Mouse (Mus musculus): ENCODE measurements around the gene Clec4n.
"Not testable (repeated sequence)": the region's sequence is repeated elsewhere in the genome, so short reads cannot be mapped to it uniquely, and the experiment has no call there.

The Clec4n gene

DNA sequence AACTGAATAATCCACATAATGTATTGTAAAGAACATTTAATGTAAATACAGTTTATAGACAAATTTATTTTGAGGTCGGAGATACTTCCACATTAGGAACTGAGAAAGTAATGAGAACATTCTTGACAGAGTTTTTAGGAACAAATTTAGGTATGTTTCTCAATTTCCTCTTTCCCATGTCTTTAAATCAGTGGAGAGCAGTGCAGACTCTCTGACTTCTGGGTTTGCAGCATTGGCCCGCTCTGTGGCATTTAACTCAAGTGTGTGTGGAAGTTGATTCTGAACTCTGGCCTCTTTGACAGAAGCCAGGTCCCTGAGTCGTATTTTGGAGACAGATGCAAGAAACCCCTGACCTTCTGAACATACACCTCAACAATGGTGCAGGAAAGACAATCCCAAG is at the start of gene Clec4n:
TSS of gene Clec4n (plus strand) at position 200 of the 400 bp plus-strand sequence.
- no peak for DNase-seq (ENCODE audit: low read depth, low spot score)

DNA sequence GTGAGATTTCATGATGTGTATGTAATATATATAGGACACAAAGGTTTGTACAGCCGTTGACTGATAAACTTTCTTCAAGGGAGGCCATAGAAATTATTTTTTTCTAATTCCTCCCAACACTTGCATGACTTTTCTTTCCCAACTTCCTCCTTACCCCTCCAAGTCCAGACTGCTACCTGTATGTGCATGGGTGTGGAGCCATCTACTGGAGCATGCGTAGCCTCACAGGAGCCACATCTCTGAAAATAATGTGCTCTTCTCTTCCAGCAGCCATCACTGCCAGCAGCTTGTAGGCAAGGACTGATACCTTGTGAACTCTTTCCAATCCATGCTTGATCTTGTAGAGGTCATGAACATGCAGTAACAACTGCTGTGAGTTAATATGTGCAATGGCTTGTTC is 44.8 kb upstream of the Clec4n start:
- DNase-seq (ENCODE audit: low read depth, low spot score) = peak; percentile 7

DNA sequence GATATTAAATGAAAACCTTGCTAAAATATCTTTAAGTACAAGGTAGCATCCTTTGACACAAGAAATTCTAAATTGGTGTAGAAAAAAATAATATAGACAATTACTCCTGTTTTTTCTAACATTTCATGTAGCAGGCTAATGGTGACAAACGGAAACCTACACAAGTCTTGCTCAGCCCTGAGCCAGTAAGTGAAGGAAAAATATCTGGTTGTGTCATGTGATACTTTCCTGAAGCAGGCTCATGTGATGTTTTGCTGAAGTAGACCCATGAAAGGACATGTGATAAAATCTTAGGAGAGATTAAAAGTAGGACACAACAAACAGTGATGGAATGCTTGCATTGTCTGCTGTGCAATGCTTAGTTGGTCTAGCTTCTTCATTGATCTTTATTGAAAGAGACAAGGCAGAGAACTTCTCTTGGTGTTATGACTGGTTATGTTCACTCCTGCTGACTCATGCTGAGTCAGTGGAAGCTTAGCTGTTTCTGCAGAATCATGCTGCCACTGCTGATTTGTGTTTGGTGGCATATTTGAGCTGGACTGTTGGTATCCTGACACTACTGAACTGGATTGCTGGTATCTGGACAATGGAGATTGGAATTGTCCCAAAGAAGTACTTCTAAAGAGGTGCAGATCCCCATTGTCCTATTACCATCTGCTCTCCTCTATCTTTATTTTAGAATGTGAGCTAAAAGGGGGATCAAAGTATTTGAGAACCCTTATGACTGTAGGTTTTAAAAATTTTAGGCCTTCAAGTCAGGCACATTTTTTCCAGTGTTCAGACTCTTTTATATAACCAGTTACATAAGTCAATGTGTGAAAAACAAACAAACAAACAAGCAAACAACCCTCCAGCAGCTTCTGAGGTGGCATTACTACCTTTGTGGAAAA is 22.2 kb upstream of the Clec4n start:
- peak; percentile 35 for DNase-seq (ENCODE audit: low read depth, low spot score)

DNA sequence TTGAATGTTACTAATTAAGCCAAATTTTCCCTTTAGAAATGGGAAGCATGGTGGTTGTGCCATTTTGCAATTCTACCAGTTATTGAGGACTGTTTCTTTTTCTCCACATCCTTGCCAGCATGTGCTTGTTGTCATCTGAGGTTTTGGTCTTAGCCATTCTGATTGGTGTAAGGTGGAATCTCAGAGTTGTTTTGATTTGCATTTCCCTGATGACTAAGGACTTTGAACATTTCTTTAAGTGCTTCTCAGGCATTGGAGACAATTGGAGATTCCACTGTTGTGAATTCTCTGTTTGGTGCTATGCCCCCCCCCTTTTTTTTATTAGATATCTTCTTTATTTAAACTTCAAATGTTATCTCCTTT is 21.6 kb upstream of the Clec4n start:
- not testable (repeated sequence) for DNase-seq (ENCODE audit: low read depth, low spot score)

DNA sequence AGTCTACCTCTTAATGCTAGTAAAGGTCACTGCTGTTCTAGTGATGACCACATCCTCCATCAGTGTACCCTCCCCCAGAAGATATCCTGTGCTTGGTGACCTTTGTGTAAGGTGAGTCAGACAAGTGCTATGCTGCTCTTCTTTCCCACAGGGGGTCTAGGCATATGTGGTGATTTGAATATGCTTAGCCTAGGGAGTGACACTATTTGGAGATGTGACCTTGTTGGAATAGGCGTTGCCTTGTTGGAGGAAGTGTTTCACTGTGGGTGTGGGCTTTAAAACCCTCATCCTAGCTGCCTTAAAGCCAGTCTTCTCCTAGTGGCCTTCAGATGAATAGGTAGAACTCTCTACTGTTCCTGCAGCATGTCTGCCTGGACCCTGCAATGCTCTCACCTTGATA is 17.9 kb upstream of the Clec4n start:
- DNase-seq (ENCODE audit: low read depth, low spot score) = no peak

DNA sequence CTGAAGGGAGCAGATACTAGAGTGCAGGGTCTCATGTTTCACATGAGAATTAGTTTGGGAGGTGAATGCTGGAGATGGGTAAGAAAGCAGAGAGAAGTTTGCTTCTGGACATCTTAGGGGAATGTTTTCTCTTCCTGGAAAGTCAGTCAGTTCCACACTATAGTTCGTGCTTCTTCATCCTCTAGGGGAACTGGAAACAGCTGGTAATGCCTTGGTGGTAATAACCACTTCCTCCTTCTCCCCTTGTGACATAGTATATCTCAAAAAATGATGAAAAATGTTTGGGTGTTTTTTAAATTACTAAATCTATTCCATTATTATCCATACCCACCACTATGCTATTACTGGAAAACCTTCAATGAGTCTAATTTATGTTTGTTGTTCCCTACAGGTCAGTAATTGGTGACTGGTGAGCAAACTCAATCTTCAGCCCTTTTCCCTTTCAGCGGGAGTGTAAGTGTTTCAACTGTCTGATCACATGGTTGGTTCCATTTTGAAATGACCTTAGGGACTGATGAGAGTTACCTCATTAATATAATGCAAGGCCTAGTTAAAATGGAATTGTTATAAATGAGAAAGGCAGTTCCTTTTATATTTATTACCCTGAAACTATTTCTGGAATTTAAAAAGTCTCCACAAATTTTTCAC is 2.0 kb upstream of the Clec4n start:
- DNase-seq (ENCODE audit: low read depth, low spot score) = no peak

DNA sequence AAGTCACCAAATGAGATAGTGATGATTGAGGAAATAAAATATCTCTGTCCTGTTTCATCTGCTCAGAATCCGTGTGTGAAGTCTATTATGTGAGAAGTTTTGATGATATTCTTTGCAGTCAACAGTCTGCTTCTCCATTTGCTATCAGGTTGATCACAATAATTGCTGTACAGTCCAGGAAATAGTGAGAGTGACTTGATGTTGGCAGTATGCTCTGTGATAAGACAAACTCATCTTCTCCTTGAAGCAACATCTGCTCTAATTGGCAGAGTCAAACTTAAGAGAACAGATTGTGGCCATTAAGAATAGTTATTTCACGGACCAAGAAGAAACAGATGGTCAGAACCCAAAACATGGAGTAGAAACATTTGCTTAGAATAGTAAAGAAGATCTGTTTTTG is 1.5 kb downstream of the Clec4n start:
- DNase-seq (ENCODE audit: low read depth, low spot score) = no peak

DNA sequence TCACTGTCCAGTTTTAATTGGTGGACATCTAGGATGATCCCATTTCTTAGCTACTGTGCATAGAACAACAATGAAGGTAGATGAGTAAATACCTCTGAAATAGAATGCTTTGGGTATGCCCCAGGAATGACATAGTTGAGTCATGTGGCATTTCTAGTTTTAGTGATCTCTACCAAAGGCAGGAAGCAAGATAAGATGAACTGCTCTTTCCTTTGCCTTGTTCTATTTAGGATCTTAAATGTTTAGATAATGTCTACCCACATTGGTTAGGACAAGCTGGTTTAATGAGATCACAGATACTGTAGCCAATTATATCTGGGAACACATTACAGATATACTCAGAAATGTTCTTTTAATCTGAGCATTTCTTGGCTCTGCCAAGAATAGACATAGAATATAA is 7.9 kb downstream of the Clec4n start:
- no peak for DNase-seq (ENCODE audit: low read depth, low spot score)

DNA sequence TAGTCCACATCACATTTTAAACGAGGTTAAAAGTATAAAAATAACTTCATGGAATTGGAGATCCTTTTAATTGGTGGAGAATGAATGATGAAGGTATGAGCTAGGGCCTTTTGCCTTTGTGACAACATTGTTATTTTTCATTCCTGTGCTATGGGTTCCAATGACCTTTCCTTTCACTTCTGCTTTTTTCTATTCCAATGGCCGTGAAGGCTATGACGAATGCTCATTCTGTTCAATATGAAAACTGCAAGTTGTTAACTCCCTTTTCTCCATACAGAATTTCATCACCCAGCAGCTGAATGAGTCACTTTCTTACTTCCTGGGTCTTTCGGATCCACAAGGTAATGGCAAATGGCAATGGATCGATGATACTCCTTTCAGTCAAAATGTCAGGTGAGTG is 14.6 kb downstream of the Clec4n start:
- DNase-seq (ENCODE audit: low read depth, low spot score) = no peak

DNA sequence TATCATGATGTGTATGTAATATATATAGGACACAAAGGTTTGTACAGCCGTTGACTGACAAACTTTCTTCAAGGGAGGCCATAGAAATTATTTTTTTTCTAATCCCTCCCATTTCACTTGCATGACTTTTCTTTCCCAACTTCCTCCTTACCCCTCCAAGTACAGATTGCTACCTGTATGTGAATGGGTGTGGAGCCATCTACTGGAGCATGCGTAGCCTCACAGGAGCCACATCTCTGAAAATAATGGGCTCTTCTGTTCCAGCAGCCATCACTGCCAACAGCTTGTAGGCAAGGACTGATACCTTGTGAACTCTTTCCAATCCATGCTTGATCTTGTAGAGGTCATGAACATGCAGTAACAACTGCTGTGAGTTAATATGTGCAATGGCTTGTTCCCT is 19.2 kb downstream of the Clec4n start:
- not testable (repeated sequence) for DNase-seq (ENCODE audit: low read depth, low spot score)

DNA sequence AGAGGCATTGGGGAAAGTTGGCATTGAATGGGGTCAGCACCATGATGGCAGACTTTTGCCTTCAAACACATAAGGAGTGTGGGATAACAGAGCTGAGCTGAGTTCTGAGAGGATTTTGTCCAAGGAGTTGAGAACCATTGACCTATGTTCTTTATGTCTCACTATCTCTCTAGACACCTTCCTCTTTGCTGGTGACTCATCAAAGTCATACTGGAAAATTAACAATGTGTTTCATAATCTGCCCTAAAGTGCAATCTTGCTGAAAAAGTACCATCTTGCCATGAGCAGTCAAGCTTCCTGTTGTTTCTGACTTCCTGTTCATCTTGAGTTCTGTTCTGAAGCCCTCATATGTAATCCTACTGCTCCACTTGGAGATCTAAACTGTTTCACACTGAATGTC is 23.1 kb downstream of the Clec4n start:
- no peak for DNase-seq (ENCODE audit: low read depth, low spot score)

DNA sequence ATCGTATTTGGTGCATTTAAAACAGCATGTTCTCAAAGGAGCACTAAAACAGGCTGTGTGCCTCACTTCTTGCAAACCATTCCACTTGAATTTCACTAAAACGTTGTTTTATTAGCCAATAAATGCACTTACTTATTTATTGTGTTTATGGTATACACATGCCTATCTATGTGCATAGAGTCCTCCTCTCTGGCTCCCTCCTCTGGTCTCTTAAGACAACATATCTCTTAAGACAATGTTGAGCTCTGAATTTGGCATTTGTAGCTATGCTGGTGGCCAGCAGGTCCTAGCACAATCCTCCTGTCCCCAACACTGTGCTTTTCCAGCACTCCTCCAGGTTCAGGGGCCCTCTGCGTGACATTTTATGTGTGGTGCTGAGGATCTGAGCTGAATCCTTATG is 29.3 kb downstream of the Clec4n start:
- peak; percentile 28 for DNase-seq (ENCODE audit: low read depth, low spot score)

DNA sequence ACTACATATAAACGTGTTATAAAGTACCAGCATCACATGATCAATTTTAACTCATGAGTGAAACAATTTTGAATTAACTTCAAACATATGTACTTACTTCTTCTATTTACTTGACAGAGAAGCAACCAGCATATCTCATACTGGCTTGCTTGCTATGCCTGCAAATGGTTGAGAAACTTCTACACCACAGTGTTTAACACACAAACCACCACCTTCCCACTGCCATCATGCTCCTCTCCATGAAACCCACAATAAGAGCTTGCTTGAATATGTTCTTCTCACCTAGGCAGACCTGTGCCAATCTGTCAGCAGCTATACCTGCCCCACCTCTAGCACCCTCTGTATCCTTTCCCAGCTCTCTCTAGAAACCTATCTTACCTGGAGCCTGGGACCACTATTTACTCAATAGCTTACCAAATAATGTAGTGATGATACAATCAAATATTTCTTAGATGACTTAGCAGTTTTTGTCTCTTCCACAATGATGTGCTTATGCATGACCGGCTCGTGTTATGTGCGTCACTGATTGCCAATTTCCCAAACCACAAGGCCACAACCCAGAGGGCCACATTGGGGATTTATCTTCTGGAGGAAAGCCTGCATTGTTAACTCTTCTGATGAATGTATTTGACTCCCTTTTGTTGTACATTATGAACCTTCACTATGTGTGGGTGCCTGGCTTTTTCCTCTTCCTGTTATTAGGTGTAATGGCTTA is 30.4 kb downstream of the Clec4n start:
- peak; percentile 13 for DNase-seq (ENCODE audit: low read depth, low spot score)

DNA sequence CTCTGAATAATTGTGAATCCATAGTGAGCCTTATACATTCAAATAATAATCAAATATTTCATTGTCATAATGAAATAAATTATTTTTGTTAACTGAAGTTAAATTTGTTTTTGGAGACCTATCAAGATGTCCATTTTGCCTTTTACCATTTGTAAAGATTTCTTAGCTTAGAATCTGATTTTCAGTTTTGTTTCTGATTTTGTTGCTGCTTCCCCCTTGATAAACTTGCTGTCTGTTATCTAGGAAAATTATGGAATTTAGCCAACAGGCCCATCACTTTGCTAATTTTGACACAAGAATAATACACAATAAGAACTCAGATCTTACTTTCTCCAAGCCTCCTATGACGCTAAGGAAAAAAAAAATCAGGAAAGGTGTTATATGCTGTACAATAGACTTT is 31.2 kb downstream of the Clec4n start:
- DNase-seq (ENCODE audit: low read depth, low spot score) = no peak

DNA sequence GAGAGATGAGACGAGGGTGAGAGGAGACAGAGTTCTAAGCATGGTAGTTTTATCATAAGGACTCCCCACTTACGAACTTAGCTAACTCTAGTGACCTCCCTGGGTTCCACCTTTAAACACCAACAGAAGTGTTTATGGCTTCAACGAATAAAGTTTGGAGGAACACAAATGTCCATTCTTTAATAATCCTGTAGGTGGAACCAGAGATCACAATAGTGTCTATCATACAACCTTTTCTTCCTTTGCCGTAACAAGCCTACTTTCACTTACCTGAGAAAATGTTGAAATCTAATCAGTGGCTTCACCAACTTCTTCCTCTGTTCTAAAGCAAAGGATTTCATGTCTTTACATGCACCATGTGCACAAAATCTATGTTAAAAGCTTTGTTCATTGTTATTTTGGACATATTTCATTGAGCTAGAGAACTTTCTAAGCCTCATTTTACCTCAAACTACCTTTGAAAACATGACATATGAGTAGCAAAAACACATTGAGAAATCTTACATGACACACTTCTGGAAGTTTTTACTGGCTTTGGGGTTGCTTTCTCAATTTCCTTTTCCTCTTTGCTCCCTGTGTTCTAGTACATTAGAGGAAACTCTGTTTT is 32.0 kb downstream of the Clec4n start, which contains the start of gene Clec4d:
TSS of gene Clec4d (plus strand) at position 557 of the 607 bp plus-strand sequence.
- peak; percentile 35 for DNase-seq (ENCODE audit: low read depth, low spot score)

DNA sequence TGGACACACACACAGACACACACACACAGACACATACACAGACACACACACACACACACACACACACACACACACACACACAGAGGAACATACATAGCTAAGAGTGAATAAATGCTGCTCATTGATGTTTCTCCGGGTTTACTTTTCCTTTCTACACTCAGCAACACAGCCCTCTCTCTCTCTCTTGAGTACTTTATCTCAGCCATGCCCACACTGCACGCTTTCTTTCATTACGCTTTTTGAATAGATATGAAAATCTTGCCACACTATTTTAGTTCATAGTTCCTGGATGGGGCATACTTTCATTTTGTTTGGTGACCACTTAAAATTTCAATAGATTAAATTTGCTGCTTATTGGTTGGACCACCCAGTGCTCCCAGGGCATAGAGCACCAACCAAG is 34.6 kb downstream of the Clec4n start:
- no peak for DNase-seq (ENCODE audit: low read depth, low spot score)

DNA sequence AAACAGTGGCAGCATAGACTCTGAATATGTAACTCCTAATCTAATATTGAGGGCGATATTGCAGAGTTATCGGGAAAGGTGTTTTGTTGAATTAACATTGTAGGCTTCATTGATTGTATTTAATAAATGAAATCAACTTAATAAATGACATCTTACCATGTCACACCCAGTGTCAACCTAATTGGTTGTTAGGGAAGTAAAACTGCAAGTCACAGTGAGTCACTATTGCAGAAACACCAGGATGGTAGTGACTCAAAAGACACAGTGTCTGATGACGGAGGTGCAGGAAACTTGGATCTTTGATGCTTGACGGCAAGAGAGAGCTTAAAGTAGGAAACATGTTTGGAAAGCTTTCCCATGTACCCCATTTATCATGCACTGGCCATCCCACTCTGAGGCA is 36.2 kb downstream of the Clec4n start:
- DNase-seq (ENCODE audit: low read depth, low spot score) = no peak

DNA sequence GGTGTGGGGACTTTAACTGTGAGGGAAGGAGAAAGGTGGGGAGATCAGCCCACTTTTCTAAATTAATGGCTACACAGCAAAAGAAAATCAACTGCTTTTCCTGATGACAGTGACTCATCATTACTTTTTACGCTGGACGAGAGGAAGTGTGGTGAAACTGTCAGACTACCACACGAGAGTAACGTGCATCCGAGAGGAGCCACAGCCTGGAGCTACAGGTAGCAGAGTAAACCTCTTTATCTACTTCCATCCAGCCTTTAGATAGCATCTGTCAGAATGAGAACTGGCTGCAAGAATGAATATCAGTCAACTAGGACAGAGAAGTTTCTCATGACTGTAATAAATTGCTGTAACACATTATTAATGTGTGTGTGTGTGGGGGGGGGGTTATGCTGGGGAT is 37.3 kb downstream of the Clec4n start:
- no peak for DNase-seq (ENCODE audit: low read depth, low spot score)

DNA sequence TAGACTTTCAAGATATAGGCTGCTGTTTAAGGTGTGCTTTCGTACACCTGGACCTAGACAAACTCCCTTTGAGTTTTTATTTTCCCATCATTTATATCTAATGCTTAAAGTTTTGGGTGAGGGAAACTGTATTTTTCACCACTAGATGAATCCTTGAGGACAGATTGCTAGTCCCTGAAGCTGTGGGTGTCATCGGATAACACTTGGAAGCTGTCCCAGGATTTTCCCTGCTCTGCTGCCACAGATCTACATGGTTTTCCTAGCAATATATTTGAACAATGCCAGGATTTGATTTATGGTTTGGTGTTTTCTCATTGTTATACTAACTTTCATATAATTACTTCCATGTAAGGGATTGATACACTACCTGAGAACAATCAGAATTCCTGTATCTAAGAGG is 49.8 kb downstream of the Clec4n start:
- no peak for DNase-seq (ENCODE audit: low read depth, low spot score)

DNA sequence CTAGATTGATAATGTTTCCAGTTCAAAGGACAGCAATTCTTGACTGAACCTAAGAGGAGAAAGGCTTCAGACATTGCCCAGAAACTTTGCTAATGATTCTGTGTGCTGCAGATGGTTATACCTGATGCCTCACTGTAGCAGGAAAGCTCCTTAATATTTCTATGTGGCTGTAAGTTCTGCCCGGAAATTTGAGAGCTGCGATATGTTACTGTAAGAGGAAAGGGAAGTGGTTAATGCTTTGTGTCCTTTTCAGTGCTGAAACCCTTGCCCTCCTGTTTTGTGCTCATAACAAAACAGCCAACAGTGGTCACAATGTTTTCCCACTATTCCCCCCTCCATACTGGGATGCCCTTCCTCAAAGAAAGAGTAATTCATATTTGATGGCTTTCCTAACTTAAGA is 56.7 kb downstream of the Clec4n start:
- no peak for DNase-seq (ENCODE audit: low read depth, low spot score)

DNA sequence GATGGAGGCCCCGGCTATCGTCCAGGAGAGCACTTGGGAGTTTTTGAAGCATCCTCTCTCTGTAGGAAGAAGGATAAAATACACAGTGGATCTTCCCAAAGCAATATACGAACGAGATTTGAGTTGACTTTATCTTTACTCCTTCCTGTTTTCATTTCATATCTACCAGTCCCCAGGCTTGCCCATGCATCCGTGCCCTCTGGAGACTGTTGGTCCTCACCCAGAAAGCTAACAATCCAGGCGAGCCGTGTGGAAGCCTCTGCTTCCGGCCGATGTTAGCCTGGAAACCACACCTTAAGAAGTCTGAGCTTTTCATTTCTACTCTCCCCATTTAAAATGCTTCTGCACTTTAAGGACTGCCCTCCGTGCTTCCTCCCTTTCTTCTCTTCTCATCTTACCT is 59.3 kb downstream of the Clec4n start:
- no peak for DNase-seq (ENCODE audit: low read depth, low spot score)

DNA sequence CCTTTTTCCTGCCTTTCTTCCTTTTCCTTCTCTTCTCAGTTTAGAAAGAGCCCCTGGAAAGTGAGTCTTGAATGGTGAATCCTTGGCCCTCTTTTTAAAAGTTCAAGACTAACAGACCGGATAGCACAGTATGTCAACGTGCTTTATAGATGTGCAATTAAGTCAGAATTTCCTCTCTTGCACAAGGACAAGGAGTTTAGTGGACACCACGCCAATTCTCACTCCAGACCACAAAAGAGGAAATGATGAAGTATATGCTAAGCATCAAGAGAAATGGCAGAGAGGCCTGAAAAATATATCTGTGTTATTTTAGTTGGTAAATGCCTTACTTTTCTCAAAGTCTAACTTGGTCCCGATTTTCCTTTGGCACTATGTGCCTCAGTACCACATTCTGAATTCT is 60.1 kb downstream of the Clec4n start, which contains the start of gene Clec4e:
TSS of gene Clec4e (minus strand) at position 118 of the 400 bp plus-strand sequence.
- no peak for DNase-seq (ENCODE audit: low read depth, low spot score)

Data from 3T3-L1 (cell line).